Mouse (Mus musculus) kidney, postnatal 10 days (tissue): ENCODE measurements around the gene Pycr1.

Experiments used
- DNase-seq: peaks from one replicate; pipeline ENCODE4 v3.0.0; 2021; ENCODE audit warnings: mixed read lengths

Gene Pycr1

DNA sequence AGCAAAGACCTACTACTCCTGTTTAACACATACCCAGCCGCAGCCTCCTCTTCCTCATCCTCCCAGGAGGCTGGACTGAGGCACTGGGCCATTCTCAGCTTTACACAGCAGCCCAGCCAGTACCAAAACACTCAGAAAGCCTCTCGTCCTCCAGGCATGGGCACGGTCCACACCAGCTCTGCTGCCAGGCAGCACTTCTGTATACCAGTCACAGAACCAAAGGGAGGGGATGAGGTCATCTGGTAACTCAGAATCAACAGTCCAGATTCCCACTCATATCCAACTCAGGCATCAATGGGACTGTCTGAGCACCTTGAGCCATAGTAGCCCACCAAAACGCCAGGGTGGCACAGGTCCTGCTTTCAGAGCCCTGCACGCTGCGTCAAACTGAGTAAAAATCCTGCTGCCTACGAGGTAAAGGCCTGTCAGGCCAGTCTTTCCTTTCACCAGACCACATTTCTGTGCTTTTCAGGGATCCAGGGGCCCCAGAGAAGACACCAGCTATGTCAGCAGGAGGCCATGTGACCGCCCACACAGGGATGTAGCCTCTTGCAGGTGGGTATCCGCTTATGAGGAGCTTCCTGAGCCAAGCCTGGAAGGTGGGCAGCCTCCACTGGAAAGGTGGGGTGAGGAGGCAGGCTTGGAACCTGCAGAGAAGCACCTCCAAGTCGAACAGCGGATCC lies 16.6 kb downstream of the Pycr1 start:
- DNase-seq: peak; percentile 9

DNA sequence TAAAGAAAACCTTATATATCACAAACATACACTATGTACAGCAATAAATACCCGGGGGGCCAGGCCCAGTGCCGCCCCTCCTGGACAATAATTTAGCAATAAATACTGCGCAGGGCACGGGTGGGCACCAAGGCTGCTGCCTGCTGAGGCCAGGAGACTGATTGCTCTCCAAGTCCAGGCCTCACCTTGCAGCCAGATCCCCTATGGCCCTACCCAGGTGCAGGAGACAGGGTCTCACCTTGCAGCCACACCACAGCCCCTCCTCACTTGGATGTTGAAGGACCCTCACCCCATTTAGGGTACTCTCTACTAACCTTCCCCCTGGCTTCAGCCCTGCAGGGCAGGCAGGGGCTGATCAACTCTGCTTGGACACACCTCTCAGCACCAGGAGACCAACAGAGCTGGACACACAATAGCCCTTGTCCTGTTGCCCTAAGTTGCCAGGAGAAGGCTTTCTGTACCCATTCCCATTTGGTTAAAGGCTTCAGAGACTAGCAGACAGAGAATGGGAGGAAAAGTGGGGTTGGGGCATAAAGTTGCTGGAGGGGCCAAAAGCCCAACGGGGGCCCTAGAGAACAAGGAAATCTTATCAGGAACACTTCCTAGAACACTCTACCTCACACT lies 18.3 kb downstream of the Pycr1 start, which contains the start of gene Sirt7:
Sirt7 (minus strand) TSS at position 89 of the 624 bp plus-strand sequence.
- no peak for DNase-seq

GRCm38 (mm10) chr11:120624680-120625111 lies 18.9 kb downstream of the Pycr1 start:
- DNase-seq: peak; percentile 94

- peak; percentile 86 for DNase-seq
These were observed 19.4 kb downstream of the Pycr1 start for GRCm38 (mm10) chr11:120623961-120624679.

DNA sequence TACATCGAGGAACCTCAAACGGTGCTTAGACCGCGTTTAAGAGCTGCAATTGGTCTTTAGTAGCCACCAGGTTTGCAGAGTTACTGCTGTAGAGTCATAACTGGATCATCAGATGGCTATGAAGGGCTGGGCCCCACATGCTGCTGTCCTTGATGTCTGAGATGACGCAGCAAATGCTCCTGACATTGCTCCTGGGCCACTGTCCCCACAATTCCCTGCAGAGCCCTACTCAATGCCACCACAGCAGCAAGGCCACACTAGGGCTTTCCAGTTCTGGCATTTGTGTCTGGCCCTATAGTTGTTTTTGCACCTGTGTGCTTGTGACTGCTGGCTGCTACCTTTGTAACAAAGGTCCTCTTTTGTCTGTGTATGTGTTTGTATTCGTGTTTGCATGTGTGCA lies 20.8 kb downstream of the Pycr1 start:
- DNase-seq: no peak

DNA sequence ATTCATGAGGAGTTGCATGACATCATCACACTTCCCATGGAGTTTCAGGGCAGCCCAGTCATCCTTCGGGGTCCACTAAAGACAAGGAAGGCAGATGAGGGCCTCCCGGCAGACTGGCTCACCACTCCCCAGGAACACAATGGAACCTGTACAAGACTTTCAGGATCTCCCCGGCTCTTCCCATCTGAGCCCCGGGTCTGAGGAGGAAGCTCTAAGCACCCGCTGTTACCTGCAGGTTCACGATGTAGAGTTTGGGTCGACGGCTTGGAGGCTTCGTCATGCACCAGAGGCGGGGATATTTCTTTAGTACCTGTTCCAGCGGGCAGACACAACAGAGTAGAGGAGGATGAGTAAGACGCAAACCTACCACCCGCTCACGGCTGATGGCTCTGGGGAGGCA lies 23.4 kb downstream of the Pycr1 start:
- no peak for DNase-seq

DNA sequence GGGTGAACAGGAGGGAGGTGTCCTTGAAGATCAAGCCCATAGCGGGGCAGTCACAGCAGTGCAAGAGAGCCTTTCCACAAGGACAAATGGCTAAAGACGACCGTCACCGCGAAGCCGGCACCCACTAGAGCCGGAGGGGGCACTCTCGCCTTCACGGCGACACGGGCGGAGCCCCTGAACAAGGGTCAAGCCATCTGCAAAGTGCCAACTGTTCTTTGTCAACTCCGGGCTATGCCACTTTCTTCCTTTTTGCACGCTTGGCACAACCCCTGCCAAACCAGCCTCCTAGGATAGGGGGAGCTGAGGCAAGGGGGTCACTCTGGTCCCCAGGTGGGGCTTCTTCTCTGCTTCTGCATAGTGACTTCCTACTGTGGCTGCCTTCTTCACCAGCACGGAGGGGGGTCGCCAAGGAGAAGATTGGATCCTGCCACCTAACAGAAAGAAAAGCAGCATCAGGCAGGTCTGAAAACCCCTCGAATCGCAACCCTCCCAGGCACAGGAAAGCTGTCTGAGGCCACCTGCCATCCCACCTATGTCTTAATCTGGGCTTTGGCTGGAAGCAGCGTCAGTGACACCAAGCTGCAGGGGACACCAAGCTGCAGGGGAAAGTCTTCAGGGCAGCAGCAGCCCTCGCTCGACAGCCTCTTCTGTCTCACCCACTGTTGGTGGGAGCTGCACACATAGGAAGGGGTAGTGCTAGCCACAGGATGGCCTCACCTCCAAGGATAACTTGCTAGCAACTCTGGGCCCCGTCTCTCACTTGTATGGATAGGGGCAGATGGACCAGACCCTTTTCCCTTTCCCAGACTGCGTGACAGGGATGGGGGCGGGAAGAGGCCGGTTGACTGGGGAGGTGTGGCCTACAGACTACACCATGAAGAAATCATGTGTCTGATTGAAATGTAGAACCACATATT lies 24.7 kb downstream of the Pycr1 start:
- peak; percentile 26 for DNase-seq

GRCm38 (mm10) chr11:120617519-120618112 lies 26.0 kb downstream of the Pycr1 start, which contains the start of gene Pcyt2:
Gene Pcyt2 (minus strand): TSS chr11:120617936.
- DNase-seq: peak; percentile 96

DNA sequence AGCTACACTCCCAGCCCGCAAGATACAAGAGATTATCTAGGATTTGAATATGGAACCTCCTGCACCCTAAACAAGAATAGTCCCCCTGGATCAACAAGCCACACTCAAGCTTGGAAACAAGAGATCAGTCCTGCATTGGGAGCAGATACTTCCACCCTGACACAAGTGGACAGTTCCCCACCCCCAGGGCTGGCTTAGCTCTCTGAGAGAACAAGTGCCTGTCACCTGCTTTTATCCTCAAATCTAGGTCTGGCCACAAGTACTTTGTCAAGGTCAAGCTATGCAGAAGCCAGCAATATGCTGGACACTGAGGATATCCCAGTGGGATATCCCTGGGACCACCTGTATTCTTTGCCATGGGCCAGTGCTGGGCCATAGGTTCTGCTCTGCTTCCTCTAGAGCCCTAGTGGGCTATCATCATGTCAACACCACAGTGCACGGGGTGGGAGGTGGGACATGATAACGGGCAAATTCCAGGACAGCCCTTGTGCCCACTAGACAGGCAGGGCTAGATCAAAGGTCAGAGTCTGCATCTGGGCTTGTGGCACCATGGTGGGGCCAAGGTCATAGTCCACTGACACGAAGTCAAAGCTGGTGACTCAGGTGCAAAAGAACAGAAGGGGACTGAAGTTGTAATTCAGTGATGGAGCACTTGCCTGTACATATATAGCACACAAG lies 26.8 kb downstream of the Pycr1 start:
- peak; percentile 55 for DNase-seq

DNA sequence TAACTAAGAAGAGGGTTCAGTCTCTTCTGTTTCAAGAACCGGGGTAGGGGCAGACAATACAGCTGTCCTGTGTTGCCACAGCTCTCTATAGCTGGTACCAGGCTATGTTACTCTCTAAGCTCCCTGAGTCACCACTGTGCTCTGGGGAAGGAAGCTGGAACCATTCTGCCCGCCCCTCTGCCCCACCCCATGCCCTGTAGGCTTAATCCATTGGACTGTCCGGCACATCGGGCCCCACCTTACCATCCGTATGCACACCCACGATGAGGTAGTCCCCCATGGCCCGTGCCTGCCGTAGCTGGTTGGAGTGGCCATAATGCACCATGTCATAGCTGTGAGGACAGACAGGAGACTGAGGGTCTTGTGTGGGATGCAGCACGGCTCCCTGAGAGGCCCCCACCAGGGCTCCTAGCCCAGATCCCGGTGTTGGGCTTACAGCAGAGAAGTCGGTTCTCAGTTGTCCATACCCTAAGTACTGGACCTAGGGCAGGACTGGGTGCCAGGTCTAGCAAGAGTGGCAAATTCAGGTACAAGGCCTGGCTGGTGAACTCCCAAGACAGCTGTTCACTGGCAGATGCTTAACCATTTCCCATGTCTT lies 27.9 kb downstream of the Pycr1 start:
- DNase-seq: no peak

GRCm38 (mm10) chr11:120615167-120615566 lies 28.4 kb downstream of the Pycr1 start:
- no peak for DNase-seq

GRCm38 (mm10) chr11:120613976-120614375 lies 29.6 kb downstream of the Pycr1 start:
- no peak for DNase-seq

DNA sequence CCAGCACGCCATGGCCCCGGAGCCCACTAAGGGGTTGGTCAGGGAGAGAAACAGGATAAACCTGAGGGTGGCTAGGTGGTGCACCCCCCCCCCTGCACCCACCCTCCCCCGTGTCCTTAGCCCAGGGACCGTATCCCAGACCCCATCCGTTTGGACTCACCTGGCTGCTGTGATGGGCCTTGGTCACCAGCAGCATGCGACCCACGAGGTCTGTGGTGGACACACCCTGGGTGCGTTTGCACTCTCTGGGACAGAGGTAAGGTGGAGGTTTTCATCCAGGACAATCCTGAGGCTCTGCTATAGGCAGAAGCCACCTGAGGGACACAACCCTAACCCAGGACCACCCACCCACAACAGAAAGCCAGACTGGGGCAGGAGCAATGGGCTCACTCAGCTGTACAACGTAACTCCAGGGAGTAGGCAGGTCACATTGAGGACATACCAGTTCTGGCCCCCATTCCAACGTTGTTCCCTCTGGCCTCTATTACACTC lies 30.0 kb downstream of the Pycr1 start:
- no peak for DNase-seq

- DNase-seq: peak; percentile 87
These were observed 30.8 kb downstream of the Pycr1 start for GRCm38 (mm10) chr11:120612763-120613162.

- DNase-seq: no peak
These were observed 33.0 kb downstream of the Pycr1 start for GRCm38 (mm10) chr11:120610477-120611046.

GRCm38 (mm10) chr11:120609250-120609649 lies 34.3 kb downstream of the Pycr1 start:
- peak; percentile 61 for DNase-seq

GRCm38 (mm10) chr11:120608241-120609034 lies 35.1 kb downstream of the Pycr1 start, which contains the start of gene Npb:
Gene Npb (plus strand): TSS chr11:120608477.
- DNase-seq: peak; percentile 35

GRCm38 (mm10) chr11:120606764-120607163 lies 36.8 kb downstream of the Pycr1 start:
- DNase-seq: no peak

DNA sequence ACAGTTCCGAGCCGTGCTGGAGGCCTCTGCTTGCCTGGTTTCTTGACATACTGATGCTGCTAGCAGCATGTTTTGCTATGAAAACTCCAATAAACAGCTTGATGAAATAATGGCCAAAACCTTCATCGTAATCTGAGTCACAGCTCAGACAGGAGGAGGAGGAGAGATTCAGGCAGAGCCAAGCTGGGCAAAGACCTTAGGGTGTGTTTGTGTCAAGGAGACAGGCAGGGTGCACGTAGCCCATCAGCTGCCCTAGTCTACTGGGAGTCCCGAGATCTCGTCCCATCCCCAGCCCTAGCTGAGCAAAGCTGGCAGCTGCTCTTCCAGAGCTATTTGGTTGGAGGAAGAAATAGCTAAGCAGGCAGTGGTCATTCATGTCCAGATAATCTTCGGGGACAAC lies 37.9 kb downstream of the Pycr1 start:
- no peak for DNase-seq

DNA sequence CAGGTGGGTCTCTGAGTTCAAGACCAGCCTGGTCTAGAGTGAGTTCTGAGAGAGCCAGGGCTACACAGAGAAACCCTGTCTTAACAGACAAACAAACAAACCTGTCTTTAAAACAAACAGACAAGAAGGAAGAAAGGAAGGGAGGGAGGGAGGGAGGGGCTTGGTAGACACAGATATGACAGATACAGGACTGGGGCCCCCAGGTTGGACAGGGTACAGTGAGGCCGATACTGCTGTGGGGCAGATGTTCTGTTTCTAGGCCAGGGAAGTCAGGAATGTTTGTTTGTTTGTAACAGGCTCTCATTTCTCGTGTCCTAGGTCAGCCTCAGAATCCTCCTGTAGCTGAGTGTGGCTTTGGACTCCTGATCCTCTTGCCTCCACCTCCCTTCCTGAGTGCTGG lies 40.0 kb downstream of the Pycr1 start:
- DNase-seq: no peak
